Mouse (Mus musculus) cerebellum, adult 2 months (tissue): Measurements from ENCODE around the gene Gm17655. TPM values are rescaled to one million over a fixed set of nuclear protein-coding genes. Genes with fewer than 3 reads are reported as not detected.

Source experiments
- DNase-seq, 2 experiments: peaks; one replicate each; pipeline ENCODE4 v3.0.0; 2021
- H3K27ac ChIP-seq: fragments of 200-500 bp; 2 replicates; pipeline ENCODE4 v1.5.1; 2012; ENCODE audit warnings: low read length, control low read depth, inconsistent platforms; ENCODE audit not compliant: insufficient read depth
- H3K27me3 ChIP-seq: fragments of 200-500 bp; 2 replicates; pipeline ENCODE4 v1.6.1; 2012; ENCODE audit warnings: inconsistent platforms, mild to moderate bottlenecking, low read length, moderate library complexity; ENCODE audit not compliant: control insufficient read depth, insufficient read depth
- H3K4me1 ChIP-seq: fragments of 200-500 bp; 2 replicates; pipeline ENCODE4 v1.6.1; 2011; ENCODE audit warnings: low read length; ENCODE audit not compliant: control insufficient read depth, insufficient read depth
- H3K4me3 ChIP-seq: fragments of 200-500 bp; replicated peaks from 2 replicates; pipeline ENCODE3; 2011; ENCODE audit warnings: mild to moderate bottlenecking, low read depth, low read length, control low read depth; ENCODE audit not compliant: insufficient read depth
- CTCF ChIP-seq: fragments of 200-500 bp; IDR thresholded peaks from 2 replicates; pipeline ENCODE4 v1.5.1; 2011; ENCODE audit warnings: low read depth, mild to moderate bottlenecking, control low read depth, low read length, moderate library complexity, borderline replicate concordance; ENCODE audit not compliant: insufficient read depth
- POLR2A ChIP-seq: fragments of 200-500 bp; IDR thresholded peaks from 2 replicates; pipeline ENCODE4 v1.6.1; 2011; ENCODE audit warnings: low read length, control low read depth, borderline replicate concordance; ENCODE audit not compliant: insufficient read depth
- WGBS: fragments of 180-500 bp; shearing (Covaris S2); methylation state at CpG from one replicate; pipeline ENCODE4 v1.1.7; 2018; 5-methylcytosine and 5-hydroxymethylcytosine counted together
- polyA plus RNA-seq: library from polyadenylated mRNA; depleted of rRNA; stranded (reverse); fragments of >200 nt; gene quantifications from 2 replicates; pipeline ENCODE4 v1.2.3, GENCODE M21; 2012

Gene Gm17655
- polyA plus RNA-seq, 1 experiment, result 1.6 TPM

DNA sequence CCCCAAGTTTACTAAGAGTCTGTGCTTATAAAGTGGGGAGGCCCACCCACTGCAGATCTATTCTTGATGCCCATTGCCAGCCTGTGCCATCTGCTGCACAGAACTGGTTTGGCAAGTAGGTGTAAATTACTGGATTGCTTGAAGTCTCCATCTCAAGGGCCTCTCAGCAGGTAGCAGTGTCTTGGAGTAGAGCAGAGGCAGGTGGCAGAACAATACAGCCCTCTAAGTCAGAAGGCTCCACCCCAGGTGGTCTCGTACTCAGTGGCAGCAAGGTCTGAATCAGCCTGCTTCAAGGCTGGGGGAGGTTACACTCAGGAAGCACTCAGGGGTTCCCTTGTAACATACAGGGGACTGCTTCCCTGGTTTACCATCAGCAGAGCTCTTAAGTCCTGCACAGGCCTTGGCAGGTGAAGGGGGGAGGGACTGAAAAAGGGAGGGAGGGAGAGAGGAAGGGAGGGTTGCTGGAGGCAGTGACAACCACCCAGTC is 26.7 kb upstream of the Gm17655 start:
- no peak overlapping the region for H3K27ac ChIP-seq
- no peaks in the 10 kb centered on the region for H3K27me3 ChIP-seq
- TF ChIP-seq POLR2A (no peak), CTCF (no peak)
- peaks cover 9% of the 10 kb centered on the region for H3K4me1 ChIP-seq
- peak in 1 of 2 experiments; percentile 29 for DNase-seq
- WGBS, result 20% methylated on average over 1 of the region's 1 CpGs
- no peak overlapping the region for H3K4me3 ChIP-seq

GRCm38 (mm10) chr5:110094847-110095213 is 22.5 kb upstream of the Gm17655 start:
- Histone ChIP-seq H3K4me1 (no peaks in the 10 kb centered on the region), H3K27me3 (no peaks in the 10 kb centered on the region), H3K4me3 (peak overlapping the region; percentile 88), H3K27ac (peak overlapping the region; percentile 86; the same call in 1 of the 2 replicates)
- no peak for DNase-seq
- WGBS, result 2% methylated on average over 4 of the region's 4 CpGs
- TF ChIP-seq CTCF (no peak), POLR2A (no peak)

DNA sequence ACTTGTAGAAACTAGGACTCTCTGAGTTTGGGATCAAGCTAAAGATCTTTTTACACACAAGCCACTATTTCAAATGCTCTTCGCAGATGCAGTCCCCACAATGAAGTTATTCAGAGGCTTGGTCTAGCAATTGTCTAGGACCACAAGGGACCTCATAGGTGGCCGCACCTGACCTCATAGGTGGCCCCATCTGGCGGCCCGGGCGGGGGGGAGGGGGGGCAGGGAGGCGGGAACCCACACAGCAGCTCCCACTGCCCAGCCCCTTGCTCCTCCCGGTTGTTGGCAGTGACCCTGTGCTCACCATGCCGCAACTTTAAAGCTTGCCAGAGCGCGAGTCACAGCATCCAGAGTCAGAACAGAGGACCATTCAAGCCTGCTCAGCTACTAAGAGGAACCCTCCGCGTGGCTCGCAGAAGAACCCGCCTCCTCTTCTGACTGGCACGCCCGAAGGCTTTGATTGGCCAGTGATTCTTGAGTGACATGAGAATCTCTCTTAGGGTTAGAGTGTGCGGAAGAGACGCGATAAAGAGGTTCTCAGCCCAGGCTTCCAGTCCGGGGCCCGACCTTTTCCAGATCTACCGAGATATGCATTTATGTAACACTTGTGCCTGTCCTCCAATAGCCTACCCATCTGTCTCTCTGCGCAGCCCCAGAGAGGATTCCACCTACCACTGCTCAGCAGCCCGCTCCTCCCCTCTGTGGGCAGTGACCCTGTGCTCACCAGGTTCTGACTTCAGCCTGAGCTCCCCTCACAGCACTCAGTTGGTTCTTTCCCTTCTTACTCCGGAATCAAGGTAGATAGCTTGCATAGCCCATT is 21.9 kb upstream of the Gm17655 start, which contains the start of gene Gm35315:
Gm35315 (minus strand) TSS at position 391 of the 817 bp plus-strand sequence.
- TF ChIP-seq CTCF, result no peak
- TF ChIP-seq POLR2A, result peak; percentile 73; the same call in 1 of the 2 replicates
- Histone ChIP-seq H3K4me3 (peak within 1 kb of the TSS; percentile 88), H3K27me3 (no peaks in the 10 kb centered on the region), H3K4me1 (no peaks in the 10 kb centered on the region), H3K27ac (peak within 1 kb of the TSS; percentile 86; the same call in 1 of the 2 replicates)
- peak; percentile 89 to 91 for DNase-seq
- WGBS, result 1% methylated on average over 24 of the region's 25 CpGs

DNA sequence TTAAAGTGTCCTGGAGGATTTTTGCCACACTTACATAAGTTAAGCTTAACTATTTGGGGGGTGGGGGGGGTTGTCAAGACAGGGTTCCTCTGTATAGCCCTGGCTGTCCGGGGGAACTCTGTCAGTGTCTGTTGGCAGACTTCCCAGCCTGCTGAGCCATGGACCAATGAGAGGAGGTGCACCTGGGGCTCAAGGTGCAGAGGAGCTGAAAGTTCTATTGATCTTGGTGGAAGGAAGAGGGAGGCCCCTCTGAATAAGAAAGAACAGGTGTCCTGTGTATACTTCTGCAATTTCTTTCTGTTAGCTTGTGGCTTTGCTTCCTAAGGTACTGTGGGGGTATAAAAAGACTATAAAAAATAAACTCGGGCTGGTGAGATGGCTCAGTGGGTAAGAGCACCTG is 19.2 kb upstream of the Gm17655 start:
- DNase-seq, result no peak
- 55% methylated on average over 2 of the region's 2 CpGs for WGBS
- no peak overlapping the region for H3K4me3 ChIP-seq
- no peak for TF ChIP-seq CTCF
- TF ChIP-seq POLR2A, result no peak
- H3K4me1 ChIP-seq, result no peaks in the 10 kb centered on the region
- H3K27ac ChIP-seq, result no peak overlapping the region
- H3K27me3 ChIP-seq, result no peaks in the 10 kb centered on the region

DNA sequence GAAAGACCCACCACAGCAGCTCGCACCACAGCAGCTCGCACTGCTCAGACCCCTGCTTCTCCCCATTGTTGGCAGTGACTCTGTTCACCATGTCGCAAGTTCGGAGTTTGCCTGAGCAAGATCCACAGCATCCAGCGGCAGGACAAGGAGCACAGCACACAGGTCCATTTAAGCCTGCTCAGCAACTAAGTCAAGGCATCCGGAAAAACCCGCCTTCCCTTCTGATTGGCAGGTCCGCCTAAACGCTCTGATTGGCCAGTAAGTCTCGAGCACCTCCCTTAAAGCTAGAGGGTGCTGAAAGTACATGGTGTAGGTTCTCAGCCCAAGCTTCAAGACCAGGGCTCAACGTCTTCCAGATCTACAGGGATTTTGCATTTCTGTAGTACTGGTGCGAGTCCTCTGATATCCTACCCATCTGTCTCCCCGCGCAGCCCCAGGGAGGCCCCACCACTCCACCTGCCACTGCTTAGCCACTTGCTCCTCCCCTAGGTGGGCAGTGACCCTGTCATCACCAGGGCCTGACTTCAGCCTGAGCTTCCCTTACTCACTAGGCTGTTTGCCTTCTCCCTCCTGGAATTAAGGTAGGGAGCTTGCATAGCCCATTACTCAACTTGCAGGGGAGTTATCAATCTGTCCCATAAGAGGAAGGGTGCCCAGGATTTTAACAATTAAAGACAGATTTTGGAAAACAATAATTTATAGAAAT is 14.0 kb upstream of the Gm17655 start:
- no peak for DNase-seq
- H3K27me3 ChIP-seq, result no peaks in the 10 kb centered on the region
- 43% methylated on average over 14 of the region's 14 CpGs for WGBS
- TF ChIP-seq CTCF (no peak), POLR2A (no peak)
- H3K4me3 ChIP-seq, result no peak overlapping the region
- no peak overlapping the region for H3K27ac ChIP-seq
- H3K4me1 ChIP-seq, result no peaks in the 10 kb centered on the region

DNA sequence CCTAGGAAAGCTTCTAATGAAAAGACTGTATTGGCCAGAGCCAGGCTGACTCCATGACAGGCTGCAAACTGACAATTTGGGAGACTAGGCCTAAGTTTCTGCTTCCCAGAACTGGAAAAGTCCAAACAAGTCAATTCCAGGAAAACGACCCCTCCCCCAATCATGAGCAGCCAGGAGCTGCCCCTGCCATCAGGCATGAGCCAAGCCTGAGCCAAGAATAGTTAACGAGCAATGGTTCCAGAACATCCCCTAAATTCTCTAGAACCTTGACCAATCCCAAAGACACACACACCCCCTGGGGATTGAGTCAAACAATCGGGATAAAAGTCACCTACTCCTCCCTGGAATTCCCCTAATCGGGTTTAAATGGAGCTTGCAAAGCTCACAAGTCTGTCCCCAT is 10.6 kb upstream of the Gm17655 start:
- Histone ChIP-seq H3K27me3 (no peaks in the 10 kb centered on the region), H3K27ac (no peak overlapping the region), H3K4me1 (no peaks in the 10 kb centered on the region), H3K4me3 (no peak overlapping the region)
- TF ChIP-seq CTCF, result no peak
- WGBS, result 79% methylated on average over 4 of the region's 4 CpGs
- DNase-seq, result no peak

DNA sequence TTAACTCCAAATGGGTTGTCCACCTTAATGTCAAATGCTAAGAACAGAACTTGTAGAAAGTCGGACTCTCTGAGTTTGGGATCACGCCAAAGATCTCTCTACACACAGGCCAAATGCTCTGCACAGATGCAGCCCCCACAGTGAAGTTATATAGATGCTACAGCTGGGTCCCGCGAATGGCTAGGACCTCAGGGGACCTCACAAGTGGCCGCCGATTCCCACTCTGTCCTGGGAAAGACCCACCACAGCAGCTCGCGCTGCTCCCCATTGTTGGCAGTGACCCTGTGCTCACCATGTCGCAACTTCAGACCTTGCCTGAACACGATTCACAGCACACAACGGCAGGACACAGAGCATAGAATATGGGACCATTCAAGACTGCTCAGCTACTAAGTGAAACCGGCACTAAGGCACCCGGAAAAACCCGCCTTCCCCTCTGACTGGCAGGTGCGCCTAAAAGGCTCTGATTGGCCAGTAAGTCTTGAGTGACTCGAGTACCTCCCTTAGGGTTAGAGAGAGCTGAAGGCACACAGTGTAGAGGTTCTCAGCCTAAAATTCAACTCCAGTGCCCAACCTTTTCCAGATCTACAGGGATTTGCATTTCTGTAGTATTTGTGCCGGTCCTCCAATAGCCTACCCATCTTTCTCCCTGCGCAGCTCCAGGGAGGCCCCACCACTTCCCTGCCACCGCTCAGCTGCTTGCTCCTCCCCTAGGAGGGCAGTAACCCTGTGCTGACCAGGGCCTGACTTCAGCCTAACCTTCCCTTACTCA is 14.5 kb downstream of the Gm17655 start:
- peak; percentile 87 for DNase-seq
- WGBS, result 2% methylated on average over 19 of the region's 19 CpGs
- H3K27ac ChIP-seq, result peak overlapping the region; percentile 74; the same call in 1 of the 2 replicates
- no peak for TF ChIP-seq CTCF
- peak; percentile 42; the same call in 1 of the 2 replicates for TF ChIP-seq POLR2A
- peak overlapping the region; percentile 75 for H3K4me3 ChIP-seq
- no peaks in the 10 kb centered on the region for H3K4me1 ChIP-seq
- no peaks in the 10 kb centered on the region for H3K27me3 ChIP-seq
